Mouse (Mus musculus): ENCODE measurements around the gene Zfp518b.

GRCm38 (mm10) chr5:38658836-38659235, 25.8 kb downstream of the Zfp518b start:
- TF ChIP-seq CTCF (IDR thresholded peaks at IDR 0.05; ENCODE audit: low read depth, low read length) (no peak), POLR2A (IDR thresholded peaks at IDR 0.05; ENCODE audit: extremely low read depth, insufficient read depth, low read length) (no peak)
